Mouse (Mus musculus) heart, adult 2 months (tissue): Measurements from ENCODE around the gene Gpx1. TPM values are rescaled to one million over a fixed set of nuclear protein-coding genes. Genes with fewer than 3 reads are reported as not detected.
A peak's percentile ranks its signal among the peaks of the same experiment; 100 is the strongest.

Source experiments
- DNase-seq, 2 experiments: peaks; one replicate each; pipeline ENCODE4 v3.0.0; 2021
- H3K27ac ChIP-seq: fragments of 200-600 bp; 2 replicates; pipeline ENCODE4 v1.8.1; 2022
- H3K27me3 ChIP-seq: fragments of 200-500 bp; 2 replicates; pipeline ENCODE4 v1.6.1; 2012; ENCODE audit warnings: mild to moderate bottlenecking, low read length, inconsistent platforms, mixed read lengths; ENCODE audit not compliant: control insufficient read depth, insufficient read depth
- H3K36me3 ChIP-seq: fragments of 200-500 bp; 2 replicates; pipeline ENCODE4 v1.6.1; 2012; ENCODE audit warnings: low read length, inconsistent platforms; ENCODE audit not compliant: control insufficient read depth, insufficient read depth
- H3K4me1 ChIP-seq: fragments of 200-500 bp; 2 replicates; pipeline ENCODE4 v1.6.1; 2011; ENCODE audit warnings: low read length; ENCODE audit not compliant: control insufficient read depth, insufficient read depth
- H3K4me3 ChIP-seq: fragments of 200-600 bp; 2 replicates; pipeline ENCODE4 v1.8.1; 2022
- H3K79me2 ChIP-seq: fragments of 200-500 bp; replicated peaks from 2 replicates; pipeline ENCODE4 v1.6.1; 2012; ENCODE audit warnings: mild to moderate bottlenecking, inconsistent platforms, low read length, moderate library complexity, mixed read lengths; ENCODE audit not compliant: control insufficient read depth, insufficient read depth
- H3K9ac ChIP-seq: fragments of 200-500 bp; 2 replicates; pipeline ENCODE4 v1.6.1; 2012; ENCODE audit warnings: low read depth, mild to moderate bottlenecking, control low read depth, inconsistent platforms, low read length, mixed read lengths
- CTCF ChIP-seq: fragments of 200-600 bp; IDR thresholded peaks from 2 replicates; pipeline ENCODE4 v1.8.1; 2022; ENCODE audit warnings: antibody characterized with exemption, mild to moderate bottlenecking, moderate library complexity
- EP300 ChIP-seq: fragments of 200-500 bp; IDR thresholded peaks from 2 replicates; pipeline ENCODE4 v1.6.1; 2011; ENCODE audit warnings: low read depth, low read length, control low read depth; ENCODE audit not compliant: insufficient read depth
- POLR2A ChIP-seq: fragments of 200-500 bp; IDR thresholded peaks from 2 replicates; pipeline ENCODE4 v1.6.1; 2011; ENCODE audit warnings: mild to moderate bottlenecking, low read depth, low read length, control low read depth; ENCODE audit not compliant: insufficient read depth
- WGBS: fragments of 180-500 bp; shearing (Covaris S2); methylation state at CpG from one replicate; pipeline ENCODE4 v1.1.7; 2018; 5-methylcytosine and 5-hydroxymethylcytosine counted together
- intact Hi-C: fragments of 180-260 bp; cut with DNase I; formaldehyde crosslinking; loops from one replicate; pipeline ENCODE4 v1.15.1; 2025
- long read RNA-seq: library from polyadenylated mRNA; stranded (forward); transcript quantifications from one replicate; pipeline ENCODE4 v2.0.0, GENCODE M21; 2021
- polyA plus RNA-seq: library from polyadenylated mRNA; depleted of rRNA; stranded (reverse); fragments of >200 nt; gene quantifications from 2 replicates; pipeline ENCODE4 v1.2.3, GENCODE M21; 2012; rRNA removed
- total RNA-seq, 2 experiments: library from RNA; stranded (reverse); gene quantifications; 2 replicates each; pipeline ENCODE4 v1.2.3; 2021

The Gpx1 gene
- 100 to 1,000 TPM in 1 of 2 experiments, 10 to 100 TPM in 1; 92.2 to 130 TPM for total RNA-seq
- polyA plus RNA-seq = 212 and 327 TPM in 2 replicates
- long read RNA-seq, transcript Gpx1-201 (2 exons, 1,072 nt) = major isoform, 59 of 61 reads
- long read RNA-seq, partial matches to known transcripts = 0 of 61 reads
- long read RNA-seq, other reads (novel, unspliced or antisense) = 1 of 61 reads

DNA sequence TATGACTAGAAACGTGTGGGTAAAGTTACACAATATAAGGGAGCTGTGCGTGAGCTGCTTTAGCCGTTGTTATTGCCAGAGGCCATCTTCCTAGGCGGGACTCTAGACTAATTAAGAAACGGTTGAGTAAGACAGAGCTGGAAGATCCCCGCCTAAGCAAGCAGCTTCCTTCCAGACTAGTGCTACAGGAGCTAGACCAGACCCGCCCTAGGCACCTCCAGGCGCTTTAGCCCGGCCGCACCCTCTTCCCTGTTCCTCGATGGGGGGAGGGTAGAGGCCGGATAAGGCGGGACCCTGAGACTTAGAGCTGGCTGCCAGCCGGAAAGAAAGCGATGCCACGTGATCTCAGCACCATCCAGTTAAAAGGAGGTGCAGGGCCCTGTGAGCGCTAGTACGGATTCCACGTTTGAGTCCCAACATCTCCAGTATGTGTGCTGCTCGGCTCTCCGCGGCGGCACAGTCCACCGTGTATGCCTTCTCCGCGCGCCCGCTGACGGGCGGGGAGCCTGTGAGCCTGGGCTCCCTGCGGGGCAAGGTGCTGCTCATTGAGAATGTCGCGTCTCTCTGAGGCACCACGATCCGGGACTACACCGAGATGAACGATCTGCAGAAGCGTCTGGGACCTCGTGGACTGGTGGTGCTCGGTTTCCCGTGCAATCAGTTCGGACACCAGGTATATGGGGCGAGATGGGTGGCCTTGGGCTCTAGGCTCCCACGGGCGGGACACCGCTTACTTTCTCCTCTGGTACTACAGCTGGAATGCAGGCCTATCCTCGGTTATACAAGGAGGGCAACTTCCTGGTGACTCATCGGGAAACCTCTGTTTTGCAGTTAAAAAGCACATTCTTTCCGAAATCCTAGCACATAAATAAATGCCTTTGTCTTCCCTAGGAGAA, at the start of gene Gpx1:
TSS of gene Gpx1 (plus strand) at position 18 of the 896 bp plus-strand sequence.
- Histone ChIP-seq H3K27ac (peak within 1 kb of the TSS; percentile 96), H3K9ac (peak within 1 kb of the TSS; percentile 90), H3K27me3 (no peaks in the 10 kb centered on the region), H3K36me3 (peaks cover 14% of the 10 kb centered on the region), H3K4me1 (peaks cover 12% of the 10 kb centered on the region), H3K79me2 (no peaks in the 10 kb centered on the region), H3K4me3 (peak within 1 kb of the TSS; percentile 65)
- DNase-seq = peak; percentile 91 to 96
- intact Hi-C loops = loop anchor here (1.0 to 2.0 kb wide), 2 partner anchors 8 to 30 kb away; partner anchors contain the start of gene Usp4
- under 1% methylated on average over 49 of the region's 49 CpGs for WGBS
- TF ChIP-seq EP300 (peak; percentile 94), CTCF (no peak; the same call in 1 of the 2 replicates), POLR2A (peak; percentile 100)

GRCm38 (mm10) chr9:108289347-108289746, 49.4 kb upstream of the Gpx1 start:
- H3K9ac ChIP-seq = no peak overlapping the region
- no peaks in the 10 kb centered on the region for H3K27me3 ChIP-seq
- H3K79me2 ChIP-seq = no peaks in the 10 kb centered on the region
- WGBS = 61% methylated on average over 2 of the region's 2 CpGs
- H3K4me1 ChIP-seq = peaks cover 7% of the 10 kb centered on the region
- no peak for DNase-seq
- 0 out of 2 replicates have a peak, but pooled peaks cover 3% of the 10 kb centered on the region for H3K36me3 ChIP-seq
- no peak overlapping the region for H3K4me3 ChIP-seq
- TF ChIP-seq POLR2A (no peak), EP300 (no peak), CTCF (no peak)
- intact Hi-C loops = no loop called here
- H3K27ac ChIP-seq = no peak overlapping the region

DNA sequence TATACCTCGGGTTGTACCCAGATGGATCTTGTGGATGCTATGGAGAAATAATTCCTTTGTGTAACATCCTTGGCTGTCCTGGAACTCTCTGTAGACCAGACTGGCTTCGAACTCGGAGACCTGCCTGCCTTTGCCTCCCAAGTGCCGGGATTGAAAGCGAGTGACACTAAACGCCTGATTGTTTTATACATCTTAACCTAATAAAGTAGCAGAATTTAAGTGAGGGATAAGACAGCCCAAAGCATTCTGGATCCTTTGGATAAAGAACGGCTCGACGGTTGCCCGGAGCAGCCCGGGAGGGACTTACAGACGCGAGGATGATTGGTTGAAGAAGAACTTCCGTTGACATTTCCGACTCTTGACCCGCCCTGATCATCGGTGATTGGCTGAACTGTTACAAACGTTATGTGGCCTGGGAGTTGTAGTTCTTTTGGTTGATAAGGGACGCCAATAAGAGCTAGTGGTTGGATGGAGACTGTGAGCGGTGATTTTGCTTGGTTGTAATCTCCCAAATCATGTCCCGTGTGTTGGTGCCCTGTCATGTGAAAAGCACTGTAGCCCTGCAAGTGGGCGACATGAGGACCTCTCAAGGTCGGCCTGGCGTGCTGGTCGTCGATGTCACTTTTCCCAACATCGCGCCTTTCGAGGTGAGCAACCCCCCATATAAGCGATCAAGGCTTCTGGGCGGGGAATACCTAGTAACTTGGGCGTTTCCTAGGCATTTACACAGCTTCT, 48.5 kb upstream of the Gpx1 start, which contains the start of gene Nicn1:
TSS of gene Nicn1 (plus strand) at position 414 of the 735 bp plus-strand sequence.
- WGBS = under 1% methylated on average over 32 of the region's 32 CpGs
- peak; percentile 85 to 93 for DNase-seq
- intact Hi-C loops = loop anchor here (2.0 kb wide), 1 partner anchor 15 kb away; no protein-coding TSS in a partner anchor
- peak within 1 kb of the TSS; percentile 82 for H3K9ac ChIP-seq
- H3K4me1 ChIP-seq = peaks cover 5% of the 10 kb centered on the region
- no peaks in the 10 kb centered on the region for H3K27me3 ChIP-seq
- 0 out of 2 replicates have a peak, but pooled peaks cover 3% of the 10 kb centered on the region for H3K36me3 ChIP-seq
- H3K27ac ChIP-seq = peak within 1 kb of the TSS; percentile 77
- H3K79me2 ChIP-seq = no peaks in the 10 kb centered on the region
- H3K4me3 ChIP-seq = peak within 1 kb of the TSS; percentile 83
- TF ChIP-seq EP300 = 0 out of 2 replicates have a peak, but pooled peaks have one; percentile 16
- TF ChIP-seq CTCF = peak; percentile 39
- TF ChIP-seq POLR2A = peak; percentile 85

DNA sequence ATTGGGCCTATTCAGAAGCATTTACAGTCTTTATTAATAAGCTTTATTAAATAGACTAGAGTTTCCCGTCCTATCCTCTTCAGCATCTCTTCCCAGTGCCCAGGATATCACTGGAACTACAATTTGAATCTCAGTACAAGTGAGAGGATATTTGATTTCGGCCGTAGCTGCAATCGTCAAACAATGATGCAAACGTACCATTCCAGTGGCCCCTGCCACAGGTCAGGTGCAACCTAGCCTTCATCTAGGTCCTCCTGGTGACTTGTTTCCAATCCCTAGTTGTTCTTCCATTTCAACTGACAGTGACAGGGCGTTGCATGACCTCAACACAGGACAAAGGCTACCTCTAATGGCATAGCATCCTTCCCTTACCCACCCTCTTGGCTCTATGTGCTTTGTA, 47.9 kb upstream of the Gpx1 start:
- H3K36me3 ChIP-seq = 0 out of 2 replicates have a peak, but pooled peaks cover 3% of the 10 kb centered on the region
- H3K27ac ChIP-seq = peak overlapping the region; percentile 70
- H3K27me3 ChIP-seq = no peaks in the 10 kb centered on the region
- TF ChIP-seq EP300 (no peak), CTCF (no peak), POLR2A (no peak)
- intact Hi-C loops = loop anchor here (2.0 kb wide), 1 partner anchor 14 kb away; no protein-coding TSS in a partner anchor
- 33% methylated on average over 6 of the region's 6 CpGs for WGBS
- peak overlapping the region; percentile 73 for H3K9ac ChIP-seq
- H3K79me2 ChIP-seq = no peaks in the 10 kb centered on the region
- peak overlapping the region; percentile 83 for H3K4me3 ChIP-seq
- H3K4me1 ChIP-seq = peaks cover 5% of the 10 kb centered on the region
- DNase-seq = no peak
